Mouse (Mus musculus) limb, embryonic 14.5 days (tissue): ENCODE measurements around the gene Atpaf1. TPM values are rescaled to one million over a fixed set of nuclear protein-coding genes. Genes with fewer than 3 reads are reported as not detected.

ENCODE experiments used
- ATAC-seq: fragments of 200-750 bp; cut with Nextera tagmentation; 2 replicates; pipeline ENCODE4 v1.8.0; 2017; ENCODE audit warnings: low read depth, moderate number of reproducible peaks, moderate TSS enrichment; ENCODE audit not compliant: low FRiP score
- DNase-seq: peaks from one replicate; pipeline ENCODE4 v3.0.0-alpha.2; 2015; ENCODE audit warnings: low spot score
- H3K27ac ChIP-seq: fragments of 300-500 bp; sonication (generic); replicated peaks from 2 replicates; pipeline ENCODE4 v1.5.1; 2014; ENCODE audit warnings: low read depth, mild to moderate bottlenecking, low read length, moderate library complexity, mixed read lengths
- H3K27me3 ChIP-seq: fragments of 300-500 bp; sonication (generic); 2 replicates; pipeline ENCODE4 v1.6.1; 2014; ENCODE audit warnings: low read length, mixed read lengths; ENCODE audit not compliant: control insufficient read depth, insufficient read depth
- H3K36me3 ChIP-seq: fragments of 300-500 bp; sonication (generic); 2 replicates; pipeline ENCODE4 v1.6.1; 2014; ENCODE audit warnings: mild to moderate bottlenecking, low read length, moderate library complexity, mixed read lengths; ENCODE audit not compliant: control insufficient read depth, insufficient read depth
- H3K4me1 ChIP-seq: fragments of 300-500 bp; sonication (generic); 2 replicates; pipeline ENCODE4 v1.6.1; 2014; ENCODE audit warnings: antibody characterized with exemption, low read length, mixed read lengths; ENCODE audit not compliant: control insufficient read depth, insufficient read depth
- H3K4me2 ChIP-seq: fragments of 300-500 bp; sonication (generic); replicated peaks from 2 replicates; pipeline ENCODE4 v1.6.1; 2014; ENCODE audit warnings: low read depth, mild to moderate bottlenecking, low read length, moderate library complexity; ENCODE audit not compliant: severe bottlenecking
- H3K4me3 ChIP-seq: fragments of 300-500 bp; sonication (generic); replicated peaks from 2 replicates; pipeline ENCODE4 v1.5.1; 2014; ENCODE audit warnings: low read length
- H3K9ac ChIP-seq: fragments of 300-500 bp; sonication (generic); 2 replicates; pipeline ENCODE4 v1.6.1; 2014; ENCODE audit warnings: mild to moderate bottlenecking, low read depth, low read length, moderate library complexity; ENCODE audit not compliant: severe bottlenecking
- H3K9me3 ChIP-seq: fragments of 300-500 bp; sonication (generic); 2 replicates; pipeline ENCODE4 v1.6.1; 2016; ENCODE audit warnings: low read length; ENCODE audit not compliant: control insufficient read depth
- POLR2A ChIP-seq: fragments of 200-500 bp; IDR thresholded peaks from 2 replicates; pipeline ENCODE4 v1.8.0; 2012; ENCODE audit warnings: inconsistent platforms, mild to moderate bottlenecking, moderate library complexity, borderline replicate concordance; ENCODE audit not compliant: insufficient read depth, insufficient read length; ENCODE audit errors: extremely low read depth
- WGBS: fragments of 180-500 bp; shearing (Covaris S2); extraction: QIAGEN DNeasy Blood & Tissue Kit; methylation state at CpG from one replicate; pipeline ENCODE4 v1.1.7; 2014; 5-methylcytosine and 5-hydroxymethylcytosine counted together
- polyA plus RNA-seq, 2 experiments: library from polyadenylated mRNA; depleted of rRNA in 1 of 2; stranded (reverse) in 1 of 2; unstranded in 1 of 2; fragments of >200 nt; fragmentation: Nextera tagmentation in 1 of 2; extraction: Ambion mirVana in 1 of 2; gene quantifications; 2 replicates each; pipeline versions ENCODE4 v1.2.1 to v1.2.3; 2012 to 2014

The Atpaf1 gene
- polyA plus RNA-seq, 2 experiments: 29.9 to 57.1 TPM

- ATAC-seq (no peak), DNase-seq (no peak)
- Histone ChIP-seq H3K27me3 (no peaks in the 10 kb centered on the region), H3K4me1 (no peaks in the 10 kb centered on the region), H3K9ac (no peak overlapping the region), H3K4me3 (no peak overlapping the region), H3K27ac (no peak overlapping the region), H3K36me3 (no peaks in the 10 kb centered on the region), H3K4me2 (no peak overlapping the region), H3K9me3 (no peaks in the 10 kb centered on the region)
- WGBS: 60% methylated on average over 3 of the region's 3 CpGs
- no peak for TF ChIP-seq POLR2A
These were observed 37.3 kb downstream of the Atpaf1 start for GRCm38 (mm10) chr4:115821928-115822327.

GRCm38 (mm10) chr4:115824178-115824577 lies 39.6 kb downstream of the Atpaf1 start:
- 64% methylated on average over 2 of the region's 2 CpGs for WGBS
- Histone ChIP-seq H3K27me3 (no peaks in the 10 kb centered on the region), H3K4me1 (peaks cover 5% of the 10 kb centered on the region), H3K9ac (no peak overlapping the region), H3K9me3 (no peaks in the 10 kb centered on the region), H3K36me3 (no peaks in the 10 kb centered on the region), H3K27ac (no peak overlapping the region), H3K4me2 (no peak overlapping the region), H3K4me3 (no peak overlapping the region)
- TF ChIP-seq POLR2A: no peak
- ATAC-seq (no peak), DNase-seq (no peak)

GRCm38 (mm10) chr4:115825271-115825670 lies 40.7 kb downstream of the Atpaf1 start:
- TF ChIP-seq POLR2A: no peak
- Histone ChIP-seq H3K4me3 (no peak overlapping the region), H3K4me2 (no peak overlapping the region), H3K27me3 (no peaks in the 10 kb centered on the region), H3K27ac (no peak overlapping the region), H3K36me3 (no peaks in the 10 kb centered on the region), H3K9me3 (no peaks in the 10 kb centered on the region), H3K9ac (no peak overlapping the region), H3K4me1 (peaks cover 5% of the 10 kb centered on the region)
- WGBS: 86% methylated on average over 2 of the region's 2 CpGs
- DNase-seq: no peak
- ATAC-seq: no peak

GRCm38 (mm10) chr4:115827066-115827465 lies 42.5 kb downstream of the Atpaf1 start:
- peaks cover 5% of the 10 kb centered on the region for H3K4me1 ChIP-seq
- no peak overlapping the region for H3K27ac ChIP-seq
- H3K27me3 ChIP-seq: no peaks in the 10 kb centered on the region
- no peaks in the 10 kb centered on the region for H3K9me3 ChIP-seq
- no peak overlapping the region for H3K9ac ChIP-seq
- no peak for TF ChIP-seq POLR2A
- ATAC-seq (no peak), DNase-seq (no peak)
- peaks cover 10% of the 10 kb centered on the region for H3K36me3 ChIP-seq
- H3K4me2 ChIP-seq: peak overlapping the region; percentile 80
- H3K4me3 ChIP-seq: peak overlapping the region; percentile 83
- WGBS: 73% methylated on average over 3 of the region's 3 CpGs

GRCm38 (mm10) chr4:115827535-115827887 lies 42.9 kb downstream of the Atpaf1 start:
- Histone ChIP-seq H3K4me1 (peaks cover 5% of the 10 kb centered on the region), H3K36me3 (peaks cover 15% of the 10 kb centered on the region), H3K4me2 (peak overlapping the region; percentile 80), H3K4me3 (peak overlapping the region; percentile 83), H3K27ac (peak overlapping the region; percentile 72; the same call in 1 of the 2 replicates), H3K9ac (peak overlapping the region; percentile 72), H3K27me3 (no peaks in the 10 kb centered on the region), H3K9me3 (no peaks in the 10 kb centered on the region)
- ATAC-seq (peak; percentile 21; the same call in 1 of the 2 replicates), DNase-seq (no peak)
- no peak for TF ChIP-seq POLR2A
- 1% methylated on average over 4 of the region's 4 CpGs for WGBS
